Mouse (Mus musculus) limb, embryonic 12.5 days (tissue): ENCODE measurements at regions not wholly inside any gene's neighbourhood (a gene's known extent, or its start where the extent isn't known, plus 50 kb on each side); places are given as distances from the start of the nearest gene placed in this dataset.

Experiments used
- ATAC-seq: fragments of 200-750 bp; cut with Nextera tagmentation; 2 replicates; pipeline ENCODE4 v1.8.0; 2017; ENCODE audit warnings: low read depth, moderate TSS enrichment; ENCODE audit not compliant: insufficient number of reproducible peaks, insufficient read depth, low FRiP score, low TSS enrichment
- H3K27ac ChIP-seq: fragments of 300-500 bp; sonication (generic); 2 replicates; pipeline ENCODE4 v1.5.1; 2016; ENCODE audit warnings: mild to moderate bottlenecking, moderate library complexity
- H3K27me3 ChIP-seq: fragments of 300-500 bp; sonication (generic); 2 replicates; pipeline ENCODE4 v1.6.1; 2016; ENCODE audit warnings: mild to moderate bottlenecking, moderate library complexity
- H3K36me3 ChIP-seq: fragments of 300-500 bp; sonication (generic); 2 replicates; pipeline ENCODE4 v1.6.1; 2016; ENCODE audit warnings: mild to moderate bottlenecking, moderate library complexity
- H3K4me1 ChIP-seq: fragments of 300-500 bp; sonication (generic); replicated peaks from 2 replicates; pipeline ENCODE4 v1.6.1; 2016
- H3K4me2 ChIP-seq: fragments of 300-500 bp; sonication (generic); 2 replicates; pipeline ENCODE4 v1.6.1; 2016; ENCODE audit warnings: mild to moderate bottlenecking, moderate library complexity
- H3K4me3 ChIP-seq: fragments of 300-500 bp; sonication (generic); replicated peaks from 2 replicates; pipeline ENCODE4 v1.5.1; 2016; ENCODE audit warnings: mild to moderate bottlenecking
- H3K9ac ChIP-seq: fragments of 300-500 bp; sonication (generic); replicated peaks from 2 replicates; pipeline ENCODE4 v1.6.1; 2016; ENCODE audit warnings: mild to moderate bottlenecking, moderate library complexity
- H3K9me3 ChIP-seq: fragments of 300-500 bp; sonication (generic); 2 replicates; pipeline ENCODE4 v1.6.1; 2016; ENCODE audit warnings: mild to moderate bottlenecking, moderate library complexity
- whole genome bisulfite sequencing: fragments of 180-500 bp; shearing (Covaris S2); methylation state at CpG from one replicate; pipeline ENCODE4 v1.1.7; 2016; 5-methylcytosine and 5-hydroxymethylcytosine counted together

- ATAC-seq, result no peak
- Histone ChIP-seq H3K4me2 (no peak overlapping the region), H3K9ac (no peak overlapping the region), H3K27me3 (peaks cover 61% of the 10 kb centered on the region), H3K4me1 (peaks cover 22% of the 10 kb centered on the region), H3K27ac (no peak overlapping the region), H3K4me3 (no peak overlapping the region), H3K9me3 (no peaks in the 10 kb centered on the region), H3K36me3 (no peaks in the 10 kb centered on the region)
- 21% methylated on average over 8 of the region's 8 CpGs for WGBS
Observed at GRCm38 (mm10) chr9:61070315-61070707, 276.0 kb downstream of the Uaca start.

GRCm38 (mm10) chr9:61070861-61071260 is 276.5 kb downstream of the Uaca start:
- Histone ChIP-seq H3K4me2 (no peak overlapping the region), H3K4me3 (no peak overlapping the region), H3K9me3 (no peaks in the 10 kb centered on the region), H3K27me3 (peaks cover 65% of the 10 kb centered on the region), H3K9ac (no peak overlapping the region), H3K27ac (no peak overlapping the region), H3K4me1 (peaks cover 22% of the 10 kb centered on the region), H3K36me3 (no peaks in the 10 kb centered on the region)
- WGBS, result 7% methylated on average over 9 of the region's 9 CpGs
- no peak for ATAC-seq

GRCm38 (mm10) chr9:61073482-61073881 is 279.1 kb downstream of the Uaca start:
- Histone ChIP-seq H3K27me3 (peaks cover 83% of the 10 kb centered on the region), H3K9ac (no peak overlapping the region), H3K9me3 (no peaks in the 10 kb centered on the region), H3K27ac (no peak overlapping the region), H3K4me1 (peaks cover 22% of the 10 kb centered on the region), H3K4me3 (no peak overlapping the region), H3K4me2 (no peak overlapping the region), H3K36me3 (no peaks in the 10 kb centered on the region)
- WGBS, result 46% methylated on average over 4 of the region's 4 CpGs
- ATAC-seq, result no peak

GRCm38 (mm10) chr9:61075071-61075470 is 280.7 kb downstream of the Uaca start:
- Histone ChIP-seq H3K36me3 (no peaks in the 10 kb centered on the region), H3K4me1 (peaks cover 11% of the 10 kb centered on the region), H3K27me3 (peaks cover 82% of the 10 kb centered on the region), H3K9me3 (no peaks in the 10 kb centered on the region), H3K4me3 (no peak overlapping the region), H3K9ac (no peak overlapping the region), H3K4me2 (no peak overlapping the region), H3K27ac (no peak overlapping the region)
- no peak for ATAC-seq
- 65% methylated on average over 4 of the region's 4 CpGs for WGBS

GRCm38 (mm10) chr9:61077181-61077580 is 282.8 kb downstream of the Uaca start:
- Histone ChIP-seq H3K27me3 (peaks cover 86% of the 10 kb centered on the region), H3K4me3 (no peak overlapping the region), H3K9me3 (no peaks in the 10 kb centered on the region), H3K27ac (no peak overlapping the region), H3K4me1 (no peaks in the 10 kb centered on the region), H3K4me2 (no peak overlapping the region), H3K36me3 (no peaks in the 10 kb centered on the region), H3K9ac (no peak overlapping the region)
- no peak for ATAC-seq
- 60% methylated on average over 2 of the region's 2 CpGs for WGBS

- no peaks in the 10 kb centered on the region for H3K9me3 ChIP-seq
- no peak overlapping the region for H3K4me2 ChIP-seq
- H3K27ac ChIP-seq, result no peak overlapping the region
- no peak overlapping the region for H3K4me3 ChIP-seq
- H3K9ac ChIP-seq, result no peak overlapping the region
- H3K27me3 ChIP-seq, result peaks cover 88% of the 10 kb centered on the region
- no peaks in the 10 kb centered on the region for H3K4me1 ChIP-seq
- 79% methylated on average over 4 of the region's 4 CpGs for WGBS
- no peak for ATAC-seq
- no peaks in the 10 kb centered on the region for H3K36me3 ChIP-seq
Observed at GRCm38 (mm10) chr9:61077807-61078206, 283.5 kb downstream of the Uaca start.

- Histone ChIP-seq H3K4me3 (no peak overlapping the region), H3K27me3 (peaks cover 81% of the 10 kb centered on the region), H3K4me2 (no peak overlapping the region), H3K9me3 (no peaks in the 10 kb centered on the region), H3K27ac (no peak overlapping the region), H3K4me1 (peaks cover 17% of the 10 kb centered on the region), H3K36me3 (no peaks in the 10 kb centered on the region), H3K9ac (no peak overlapping the region)
- 74% methylated on average over 16 of the region's 16 CpGs for WGBS
- ATAC-seq, result no peak
Observed at GRCm38 (mm10) chr9:61081474-61082021, 287.2 kb downstream of the Uaca start.

GRCm38 (mm10) chr9:61084655-61085230 is 287.4 kb upstream of the Tle3 start:
- no peak overlapping the region for H3K4me2 ChIP-seq
- peaks cover 17% of the 10 kb centered on the region for H3K4me1 ChIP-seq
- H3K27me3 ChIP-seq, result peaks cover 87% of the 10 kb centered on the region
- WGBS, result 23% methylated on average over 13 of the region's 13 CpGs
- no peak overlapping the region for H3K27ac ChIP-seq
- H3K4me3 ChIP-seq, result no peak overlapping the region
- ATAC-seq, result peak; percentile 81
- H3K9me3 ChIP-seq, result no peaks in the 10 kb centered on the region
- H3K36me3 ChIP-seq, result no peaks in the 10 kb centered on the region
- no peak overlapping the region for H3K9ac ChIP-seq

- H3K9me3 ChIP-seq, result no peaks in the 10 kb centered on the region
- 89% methylated on average over 3 of the region's 3 CpGs for whole genome bisulfite sequencing
- no peak overlapping the region for H3K27ac ChIP-seq
- no peaks in the 10 kb centered on the region for H3K36me3 ChIP-seq
- peaks cover 82% of the 10 kb centered on the region for H3K27me3 ChIP-seq
- no peak for ATAC-seq
- no peak overlapping the region for H3K4me3 ChIP-seq
- H3K9ac ChIP-seq, result no peak overlapping the region
- H3K4me2 ChIP-seq, result no peak overlapping the region
- H3K4me1 ChIP-seq, result peaks cover 17% of the 10 kb centered on the region
Observed at GRCm38 (mm10) chr9:61087035-61087434, 285.1 kb upstream of the Tle3 start.

GRCm38 (mm10) chr9:61089066-61089686 is 283.0 kb upstream of the Tle3 start:
- Histone ChIP-seq H3K9ac (no peak overlapping the region), H3K4me3 (no peak overlapping the region), H3K4me2 (no peak overlapping the region), H3K9me3 (no peaks in the 10 kb centered on the region), H3K4me1 (peaks cover 16% of the 10 kb centered on the region), H3K27me3 (peaks cover 69% of the 10 kb centered on the region), H3K27ac (no peak overlapping the region), H3K36me3 (no peaks in the 10 kb centered on the region)
- WGBS, result 68% methylated on average over 2 of the region's 2 CpGs
- no peak for ATAC-seq

- Histone ChIP-seq H3K4me3 (no peak overlapping the region), H3K27ac (no peak overlapping the region), H3K4me1 (no peaks in the 10 kb centered on the region), H3K9ac (no peak overlapping the region), H3K9me3 (no peaks in the 10 kb centered on the region), H3K27me3 (peaks cover 60% of the 10 kb centered on the region), H3K36me3 (no peaks in the 10 kb centered on the region), H3K4me2 (no peak overlapping the region)
- WGBS, result 83% methylated on average over 2 of the region's 2 CpGs
- ATAC-seq, result no peak
Observed at GRCm38 (mm10) chr9:61091036-61091435, 281.1 kb upstream of the Tle3 start.
